8 mouse cellular contexts compared by ENCODE assay signal in genomic region chr1:170174814-170175332, GRCm38 (mm10). TPM values are rescaled to one million over a fixed set of nuclear protein-coding genes. Genes with fewer than 3 reads are reported as not detected.
A peak's percentile ranks its signal among the peaks of the same experiment; 100 is the strongest.
DNase-seq lines count a peak whose midpoint lies in the region; ATAC-seq lines count a peak whose summit lies in the region.

Gene Uap1 (minus strand): TSS chr1:170174957.

- under 1% methylated on average over 50 of the region's 52 CpGs for WGBS in intestine, embryonic 14.5 days

- H3K4me3 ChIP-seq in intestine, embryonic 14.5 days (ENCODE audit: low read depth, low read length), result peak within 1 kb of the TSS; percentile 80

- H3K4me2 ChIP-seq in intestine, embryonic 14.5 days (ENCODE audit: low read length), result peak within 1 kb of the TSS; percentile 82

- no peaks in the 10 kb centered on the region for H3K27me3 ChIP-seq in intestine, embryonic 14.5 days (replicated peaks; ENCODE audit: control insufficient read depth, insufficient read depth, low read length)

- H3K4me1 ChIP-seq in intestine, embryonic 14.5 days (replicated peaks; ENCODE audit: control insufficient read depth, insufficient read depth, low read length), result no peaks in the 10 kb centered on the region; the same call in 1 of the 2 replicates

- DNase-seq in adrenal gland, adult 18-20 months (ENCODE audit: low spot score in 2 of 2), result peak; percentile 97 to 98
- peak; percentile 98 for DNase-seq in embryo, embryonic 11 days
- DNase-seq in gastrocnemius, postnatal 25 days, result peak; percentile 99
- DNase-seq in intestine, embryonic 14.5 days (ENCODE audit: low spot score), result peak; percentile 96
- DNase-seq in left cerebral cortex, postnatal 14 days (ENCODE audit: low spot score in 2 of 2), result peak; percentile 96 to 98
- DNase-seq in mesoderm, embryonic 11.5 days (ENCODE audit: low read depth, low spot score), result peak; percentile 96
- DNase-seq in right cerebral cortex, postnatal 36 days (ENCODE audit: low spot score in 2 of 2), result peak; percentile 96 to 98
- DNase-seq in yolk sac, embryonic 10.5 days (ENCODE audit: low spot score), result peak; percentile 99

- peak within 1 kb of the TSS; percentile 84 for H3K9ac ChIP-seq in intestine, embryonic 14.5 days (ENCODE audit: low read length)

- intact Hi-C loops in left cerebral cortex, postnatal 14 days (cut with DNase I), result no loop called here

- no peaks in the 10 kb centered on the region for H3K9me3 ChIP-seq in intestine, embryonic 14.5 days (ENCODE audit: control insufficient read depth, low read length)

- peak; percentile 99 for ATAC-seq in intestine, embryonic 14.5 days (replicated peaks; ENCODE audit: low FRiP score, low TSS enrichment, low read depth)

- H3K36me3 ChIP-seq in intestine, embryonic 14.5 days (ENCODE audit: control insufficient read depth, insufficient read depth, low read length), result no peaks in the 10 kb centered on the region

- peak within 1 kb of the TSS; percentile 84 for H3K27ac ChIP-seq in intestine, embryonic 14.5 days (ENCODE audit: low read depth)

RNA-seq across cellular contexts. Expression of gene Uap1, which starts in this region (rescaled TPM):
- total RNA-seq in adrenal gland, adult 18-20 months (2021), result 10 to 100 TPM; 68.0 to 84.4 TPM
- total RNA-seq in gastrocnemius, postnatal 25 days (2021), result 10 to 100 TPM; 42.7 to 49.5 TPM
- polyA plus RNA-seq in intestine, embryonic 14.5 days (2014; fragmentation: Nextera tagmentation; extraction: Ambion mirVana), result 48.1 and 49.0 TPM in 2 replicates
- 10 to 100 TPM; 64.4 to 68.2 TPM for total RNA-seq in left cerebral cortex, postnatal 14 days (2021)

Comparison
In these comparisons a context has a peak if more than half of its experiments do, and no peak if none do; other contexts are left out.
1. Peak in every context shown above with its lines: DNase-seq, ATAC-seq, H3K4me3 ChIP-seq and H3K27ac ChIP-seq.